Mouse (Mus musculus): Measurements from ENCODE around the gene Plxnc1. TPM values are rescaled to one million over a fixed set of nuclear protein-coding genes. Genes with fewer than 3 reads are reported as not detected.
A peak's percentile ranks its signal among the peaks of the same experiment; 100 is the strongest.

The Plxnc1 gene
- total and polyA plus RNA-seq, 3 experiments, result 27.6 to 34.4 (median 33.0) TPM

DNA sequence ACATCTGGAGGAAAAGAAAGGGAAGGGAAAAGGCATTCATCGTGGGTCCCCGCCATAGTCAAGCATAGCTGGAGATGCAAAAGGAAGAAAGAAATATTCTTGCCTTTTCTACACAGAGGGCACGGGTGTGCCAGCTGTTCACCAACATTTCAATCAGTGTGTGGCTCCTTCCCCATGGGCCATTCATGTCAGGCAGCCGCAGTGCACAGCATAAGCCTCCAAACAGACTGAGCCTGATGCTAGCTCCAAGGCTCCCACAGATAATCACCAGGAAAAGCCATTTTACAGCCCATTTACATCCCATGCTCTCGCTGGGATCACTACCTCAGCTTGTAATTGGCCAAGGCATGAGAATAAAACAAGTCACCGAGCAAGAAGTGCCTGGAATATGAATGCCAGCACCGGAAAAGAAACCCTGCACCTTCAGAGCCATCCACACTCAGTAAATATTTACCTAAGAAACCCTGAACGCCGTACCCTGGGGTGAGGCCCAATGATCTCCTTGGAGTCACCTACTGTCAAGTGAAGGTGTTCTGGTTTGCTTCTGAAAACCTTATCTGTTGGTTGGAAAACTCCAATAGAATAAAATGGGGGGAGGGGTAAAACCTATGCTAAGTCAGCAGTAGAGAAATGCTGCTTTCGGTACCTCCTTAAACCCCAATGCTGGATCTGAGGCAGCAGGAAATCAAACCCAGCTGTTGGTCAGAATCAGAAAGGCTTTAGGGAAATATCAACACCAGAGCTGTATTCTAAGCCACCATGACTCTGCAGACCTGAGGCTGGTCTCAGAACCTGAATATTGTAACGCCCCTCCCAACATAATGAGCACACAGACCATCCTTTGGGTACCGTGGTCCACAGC, 77.4 kb downstream of the Plxnc1 start:
- H3K79me2 ChIP-seq (replicated peaks; ENCODE audit: control insufficient read depth, extremely low read depth, insufficient read depth, poor library complexity, severe bottlenecking), result no peaks in the 10 kb centered on the region
- H3K27ac ChIP-seq (ENCODE audit: insufficient read depth, low read depth), result no peak overlapping the region
- H3K4me3 ChIP-seq (replicated peaks in 1 of 3; ENCODE audit: low read depth in 2 of 3, low read length in 2 of 3, poor library complexity in 1 of 3), result no peak overlapping the region
- no peak overlapping the region for H3K9ac ChIP-seq (ENCODE audit: insufficient read depth, low read depth)
- peaks cover 23 to 39% of the 10 kb centered on the region in 2 experiments for H3K4me1 ChIP-seq (ENCODE audit: control insufficient read depth in 1 of 2, insufficient read depth in 2 of 2)
- no peaks in the 10 kb centered on the region for H3K9me3 ChIP-seq (replicated peaks; ENCODE audit: low read length)
- H3K27me3 ChIP-seq (replicated peaks), result no peaks in the 10 kb centered on the region
- DNase-seq (ENCODE audit: extremely low read depth), result no peak
- H3K36me3 ChIP-seq (replicated peaks in 1 of 2; ENCODE audit: control insufficient read depth in 1 of 2, insufficient read depth in 1 of 2, low read length in 1 of 2), result peaks cover 46 to 50% of the 10 kb centered on the region in 2 experiments
- TF ChIP-seq UBTF (IDR thresholded peaks at IDR 0.05; ENCODE audit: low read depth, low read length) (no peak), ZNF384 (IDR thresholded peaks at IDR 0.05; ENCODE audit: low read depth, low read length) (no peak), SIN3A (IDR thresholded peaks at IDR 0.05; ENCODE audit: low read length) (no peak), CTCF (conservative IDR thresholded peaks at IDR 0.05 in 1 of 2, IDR thresholded peaks at IDR 0.05 in 1 of 2; ENCODE audit: low read depth in 2 of 2, low read length in 2 of 2) (no peak), ELF1 (IDR thresholded peaks at IDR 0.05; ENCODE audit: low read depth, low read length) (no peak), EP300 (IDR thresholded peaks at IDR 0.05; ENCODE audit: low read length) (no peak)
- H3K4me2 ChIP-seq (ENCODE audit: insufficient read depth, low read depth, poor library complexity, severe bottlenecking), result no peak overlapping the region
- dilution Hi-C loops (cut with MboI; ENCODE audit: extremely low pct_ligation_motif_present, extremely low pct_unique_long_range_greater_than_20kb, low sequenced_read_pairs), result no loop called here
- in situ Hi-C loops (cut with MboI; ENCODE audit: low pct_ligation_motif_present, low pct_unique_long_range_greater_than_20kb, low sequenced_read_pairs), result loop anchor here (5.0 kb wide), 1 partner anchor 35 kb away; no protein-coding TSS in a partner anchor

DNA sequence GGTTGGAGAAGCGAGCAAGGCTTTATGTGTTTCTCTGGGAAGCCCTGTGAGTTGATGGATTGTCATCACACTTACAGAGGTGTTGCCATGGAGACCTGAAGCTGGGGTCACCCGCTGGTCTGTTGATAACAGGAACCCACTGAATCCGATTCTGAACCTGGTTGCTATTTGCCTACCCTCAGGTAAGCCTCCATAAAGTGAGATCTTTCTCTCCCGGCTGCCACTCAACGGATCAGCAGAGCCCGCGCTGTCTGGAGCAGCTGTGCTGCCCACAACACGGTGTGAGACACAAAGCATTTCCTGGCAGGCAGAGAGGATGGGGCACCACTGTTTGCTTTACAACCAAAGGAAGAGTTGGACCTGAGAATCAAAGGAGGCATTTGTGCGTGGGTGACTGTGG, 79.4 kb downstream of the Plxnc1 start:
- Histone ChIP-seq H3K27ac (ENCODE audit: insufficient read depth, low read depth) (peak overlapping the region; percentile 95), H3K9ac (ENCODE audit: insufficient read depth, low read depth) (peak overlapping the region; percentile 14), H3K79me2 (replicated peaks; ENCODE audit: control insufficient read depth, extremely low read depth, insufficient read depth, poor library complexity, severe bottlenecking) (no peaks in the 10 kb centered on the region), H3K9me3 (replicated peaks; ENCODE audit: low read length) (peaks cover 1% of the 10 kb centered on the region), H3K27me3 (replicated peaks) (no peaks in the 10 kb centered on the region), H3K36me3 (replicated peaks in 1 of 2; ENCODE audit: control insufficient read depth in 1 of 2, insufficient read depth in 1 of 2, low read length in 1 of 2) (peaks cover 37 to 45% of the 10 kb centered on the region in 2 experiments), H3K4me3 (replicated peaks in 1 of 3; ENCODE audit: low read depth in 2 of 3, low read length in 2 of 3, poor library complexity in 1 of 3) (no peak overlapping the region), H3K4me2 (ENCODE audit: insufficient read depth, low read depth, poor library complexity, severe bottlenecking) (peak overlapping the region; percentile 35; the same call in 1 of the 2 replicates), H3K4me1 (ENCODE audit: control insufficient read depth in 1 of 2, insufficient read depth in 2 of 2) (peaks cover 27 to 58% of the 10 kb centered on the region in 2 experiments)
- dilution Hi-C loops (cut with MboI; ENCODE audit: extremely low pct_ligation_motif_present, extremely low pct_unique_long_range_greater_than_20kb, low sequenced_read_pairs) (no loop called here), in situ Hi-C loops (cut with MboI; ENCODE audit: low pct_ligation_motif_present, low pct_unique_long_range_greater_than_20kb, low sequenced_read_pairs) (loop anchor here (5.0 kb wide), 1 partner anchor 37 kb away; no protein-coding TSS in a partner anchor)
- TF ChIP-seq MXI1 (IDR thresholded peaks at IDR 0.05; ENCODE audit: low read depth, low read length) (no peak), RAD21 (IDR thresholded peaks at IDR 0.05; ENCODE audit: low read depth, low read length) (no peak), ETS1 (conservative IDR thresholded peaks at IDR 0.05; ENCODE audit: low read depth, low read length) (0 out of 2 replicates have a peak, but pooled peaks have one; percentile 10), ZNF384 (IDR thresholded peaks at IDR 0.05; ENCODE audit: low read depth, low read length) (no peak), USF1 (IDR thresholded peaks at IDR 0.05; ENCODE audit: low read depth, low read length) (no peak), EP300 (IDR thresholded peaks at IDR 0.05; ENCODE audit: low read length) (peak; percentile 20; the same call in 1 of the 2 replicates), POLR2A (IDR thresholded peaks at IDR 0.05; ENCODE audit: low read depth, low read length) (no peak), GABPA (IDR thresholded peaks at IDR 0.05; ENCODE audit: insufficient replicate concordance, low read depth, low read length) (no peak), JUN (IDR thresholded peaks at IDR 0.05; ENCODE audit: insufficient read depth, low read depth, low read length) (no peak), HCFC1 (IDR thresholded peaks at IDR 0.05; ENCODE audit: low read depth, low read length) (no peak), POLR2AphosphoS2 (IDR thresholded peaks at IDR 0.05; ENCODE audit: low read depth, low read length) (no peak)
- no peak for DNase-seq (ENCODE audit: extremely low read depth)

All from CH12.LX (cell line).